Mouse (Mus musculus): ENCODE measurements at regions not wholly inside any gene's neighbourhood (a gene's known extent, or its start where the extent isn't known, plus 50 kb on each side); places are given as distances from the start of the nearest gene placed in this dataset.

- Histone ChIP-seq H3K27ac (ENCODE audit: insufficient read depth, low read length) (no peak overlapping the region), H3K4me3 (replicated peaks; ENCODE audit: insufficient read depth, low read depth, low read length) (no peak overlapping the region), H3K27me3 (ENCODE audit: control insufficient read depth, insufficient read depth, low read length) (no peaks in the 10 kb centered on the region), H3K4me1 (ENCODE audit: control insufficient read depth, insufficient read depth, low read length) (no peaks in the 10 kb centered on the region)
- TF ChIP-seq CTCF (IDR thresholded peaks at IDR 0.05; ENCODE audit: borderline replicate concordance, insufficient read depth, low read depth, low read length) (no peak), POLR2A (IDR thresholded peaks at IDR 0.05; ENCODE audit: borderline replicate concordance, insufficient read depth, low read length) (no peak)
- WGBS: 68% methylated on average over 4 of the region's 4 CpGs
- no peak for DNase-seq
These were observed 172.8 kb upstream of the Kbtbd8 start for GRCm38 (mm10) chr6:94944196-94944595.

GRCm38 (mm10) chr6:94938949-94939348 lies 178.1 kb upstream of the Kbtbd8 start:
- no peak for TF ChIP-seq CTCF (IDR thresholded peaks at IDR 0.05; ENCODE audit: borderline replicate concordance, insufficient read depth, low read depth, low read length)
- no peak for TF ChIP-seq POLR2A (IDR thresholded peaks at IDR 0.05; ENCODE audit: borderline replicate concordance, insufficient read depth, low read length)
- Histone ChIP-seq H3K4me3 (replicated peaks; ENCODE audit: insufficient read depth, low read depth, low read length) (no peak overlapping the region), H3K27ac (ENCODE audit: insufficient read depth, low read length) (no peak overlapping the region), H3K27me3 (ENCODE audit: control insufficient read depth, insufficient read depth, low read length) (no peaks in the 10 kb centered on the region), H3K4me1 (ENCODE audit: control insufficient read depth, insufficient read depth, low read length) (no peaks in the 10 kb centered on the region)
- 87% methylated on average over 2 of the region's 2 CpGs for whole genome bisulfite sequencing
- DNase-seq: no peak

DNA sequence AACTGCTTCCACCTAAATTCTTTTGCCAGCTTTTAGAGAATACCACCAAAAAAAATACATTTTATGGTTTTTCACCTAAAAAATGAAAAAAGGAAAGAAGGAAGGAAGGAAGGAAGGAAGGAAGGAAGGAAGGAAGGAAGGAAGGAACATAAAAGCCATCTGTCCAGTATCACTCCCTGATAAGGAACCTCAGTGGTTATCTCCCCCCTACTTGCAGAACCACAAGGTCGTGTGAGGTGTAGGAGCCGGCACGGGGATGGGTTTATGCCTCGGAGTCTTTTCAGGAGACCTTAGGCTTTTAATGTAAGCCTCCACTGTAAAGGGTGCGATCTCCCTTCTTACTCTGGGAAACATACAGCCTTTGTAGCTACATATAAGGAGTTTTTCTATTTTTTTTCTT lies 180.8 kb upstream of the Kbtbd8 start:
- WGBS: 92% methylated on average over 5 of the region's 5 CpGs
- DNase-seq: no peak
- TF ChIP-seq CTCF (IDR thresholded peaks at IDR 0.05; ENCODE audit: borderline replicate concordance, insufficient read depth, low read depth, low read length) (no peak), POLR2A (IDR thresholded peaks at IDR 0.05; ENCODE audit: borderline replicate concordance, insufficient read depth, low read length) (no peak)
- no peaks in the 10 kb centered on the region for H3K27me3 ChIP-seq (ENCODE audit: control insufficient read depth, insufficient read depth, low read length)
- H3K4me3 ChIP-seq (replicated peaks; ENCODE audit: insufficient read depth, low read depth, low read length): no peak overlapping the region
- no peaks in the 10 kb centered on the region for H3K4me1 ChIP-seq (ENCODE audit: control insufficient read depth, insufficient read depth, low read length)
- H3K27ac ChIP-seq (ENCODE audit: insufficient read depth, low read length): no peak overlapping the region

DNA sequence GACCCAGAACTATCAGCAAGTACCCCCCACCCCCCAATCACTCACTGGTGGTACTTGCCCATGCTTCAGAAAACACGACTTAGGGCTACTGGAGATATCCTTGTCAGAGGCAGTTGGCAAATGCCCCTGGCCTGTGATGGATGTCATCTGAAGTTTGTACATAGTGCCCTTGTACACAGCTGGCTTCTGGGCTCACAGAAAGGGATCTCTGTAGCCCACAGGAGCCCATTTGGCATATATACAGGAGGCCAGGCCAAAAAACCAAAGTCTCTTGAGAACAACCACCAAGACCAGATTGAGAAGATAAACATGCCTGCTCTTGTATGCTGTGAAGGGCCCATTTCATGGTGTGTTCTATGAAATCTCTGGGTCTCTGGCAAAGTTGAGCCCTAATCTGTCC lies 181.3 kb upstream of the Kbtbd8 start:
- Histone ChIP-seq H3K27me3 (ENCODE audit: control insufficient read depth, insufficient read depth, low read length) (no peaks in the 10 kb centered on the region), H3K4me1 (ENCODE audit: control insufficient read depth, insufficient read depth, low read length) (no peaks in the 10 kb centered on the region), H3K27ac (ENCODE audit: insufficient read depth, low read length) (no peak overlapping the region), H3K4me3 (replicated peaks; ENCODE audit: insufficient read depth, low read depth, low read length) (no peak overlapping the region)
- TF ChIP-seq CTCF (IDR thresholded peaks at IDR 0.05; ENCODE audit: borderline replicate concordance, insufficient read depth, low read depth, low read length) (no peak), POLR2A (IDR thresholded peaks at IDR 0.05; ENCODE audit: borderline replicate concordance, insufficient read depth, low read length) (no peak)
- 31% methylated on average over 1 of the region's 1 CpGs for WGBS
- DNase-seq: no peak

GRCm38 (mm10) chr6:94927811-94928210 lies 189.2 kb upstream of the Kbtbd8 start:
- DNase-seq: no peak
- 92% methylated on average over 6 of the region's 6 CpGs for WGBS
- TF ChIP-seq POLR2A (IDR thresholded peaks at IDR 0.05; ENCODE audit: borderline replicate concordance, insufficient read depth, low read length) (no peak), CTCF (IDR thresholded peaks at IDR 0.05; ENCODE audit: borderline replicate concordance, insufficient read depth, low read depth, low read length) (no peak)

DNA sequence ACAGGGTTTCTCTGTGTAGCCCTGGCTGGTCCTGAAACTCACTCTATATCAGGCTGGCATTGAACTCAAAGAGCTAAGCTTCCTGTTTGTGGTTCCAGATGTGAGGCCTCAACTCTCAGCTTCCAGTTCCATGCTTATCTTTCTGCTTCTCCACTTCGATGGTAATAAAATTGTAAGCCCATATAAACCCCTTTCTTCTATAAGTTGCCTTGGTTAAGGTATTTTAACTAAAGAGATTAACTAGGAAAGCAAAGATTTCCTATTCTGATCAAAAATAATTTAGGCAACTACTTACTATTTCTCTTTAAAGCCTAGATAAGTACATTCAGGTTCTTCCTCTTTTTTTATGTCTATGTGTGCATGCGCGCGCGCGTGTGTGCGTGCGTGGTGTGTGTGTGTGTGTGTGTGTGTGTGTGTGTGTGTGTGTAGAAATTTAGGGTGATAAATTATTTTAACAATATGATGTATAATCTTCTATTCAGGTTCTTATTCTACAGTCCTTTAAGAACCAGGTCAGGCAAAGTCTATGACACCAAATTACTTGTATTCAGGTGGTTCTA lies 190.3 kb upstream of the Kbtbd8 start:
- Histone ChIP-seq H3K27me3 (ENCODE audit: control insufficient read depth, insufficient read depth, low read length) (no peaks in the 10 kb centered on the region), H3K4me3 (replicated peaks; ENCODE audit: insufficient read depth, low read depth, low read length) (no peak overlapping the region), H3K4me1 (ENCODE audit: control insufficient read depth, insufficient read depth, low read length) (no peaks in the 10 kb centered on the region), H3K27ac (ENCODE audit: insufficient read depth, low read length) (no peak overlapping the region)
- 99% methylated on average over 8 of the region's 8 CpGs for WGBS
- TF ChIP-seq POLR2A (IDR thresholded peaks at IDR 0.05; ENCODE audit: borderline replicate concordance, insufficient read depth, low read length): no peak
- TF ChIP-seq CTCF (IDR thresholded peaks at IDR 0.05; ENCODE audit: borderline replicate concordance, insufficient read depth, low read depth, low read length): no peak
- no peak for DNase-seq

More at GRCm38 (mm10) chr6:94927811-94928210, 189.2 kb upstream of the Kbtbd8 start:
- H3K4me3 ChIP-seq (replicated peaks; ENCODE audit: insufficient read depth, low read depth, low read length): no peak overlapping the region
- no peaks in the 10 kb centered on the region for H3K4me1 ChIP-seq (ENCODE audit: control insufficient read depth, insufficient read depth, low read length)
- H3K27me3 ChIP-seq (ENCODE audit: control insufficient read depth, insufficient read depth, low read length): no peaks in the 10 kb centered on the region
- no peak overlapping the region for H3K27ac ChIP-seq (ENCODE audit: insufficient read depth, low read length)

DNA sequence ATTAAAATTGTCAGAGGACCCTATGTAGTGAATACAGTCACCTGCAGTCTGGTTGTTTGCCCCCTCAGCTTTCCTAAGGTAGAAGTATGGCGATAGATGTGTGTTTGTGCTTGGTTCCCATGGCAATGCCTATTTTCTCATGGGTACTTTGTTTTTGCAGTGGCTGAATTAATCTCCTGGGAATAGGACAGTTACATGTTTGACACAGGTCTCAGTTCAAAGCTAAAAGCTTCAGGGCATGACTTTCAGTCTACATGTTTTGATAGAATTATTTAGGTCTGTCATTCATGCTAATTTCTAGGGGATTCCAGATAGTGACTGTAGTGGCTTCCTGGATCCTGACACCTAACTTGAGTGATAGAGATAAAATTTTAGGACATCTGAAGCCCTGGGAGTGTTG lies 191.6 kb upstream of the Kbtbd8 start:
- TF ChIP-seq CTCF (IDR thresholded peaks at IDR 0.05; ENCODE audit: borderline replicate concordance, insufficient read depth, low read depth, low read length) (no peak), POLR2A (IDR thresholded peaks at IDR 0.05; ENCODE audit: borderline replicate concordance, insufficient read depth, low read length) (no peak)
- no peak overlapping the region for H3K27ac ChIP-seq (ENCODE audit: insufficient read depth, low read length)
- H3K27me3 ChIP-seq (ENCODE audit: control insufficient read depth, insufficient read depth, low read length): no peaks in the 10 kb centered on the region
- H3K4me3 ChIP-seq (replicated peaks; ENCODE audit: insufficient read depth, low read depth, low read length): no peak overlapping the region
- no peaks in the 10 kb centered on the region for H3K4me1 ChIP-seq (ENCODE audit: control insufficient read depth, insufficient read depth, low read length)
- WGBS: 88% methylated on average over 1 of the region's 1 CpGs
- DNase-seq: no peak

DNA sequence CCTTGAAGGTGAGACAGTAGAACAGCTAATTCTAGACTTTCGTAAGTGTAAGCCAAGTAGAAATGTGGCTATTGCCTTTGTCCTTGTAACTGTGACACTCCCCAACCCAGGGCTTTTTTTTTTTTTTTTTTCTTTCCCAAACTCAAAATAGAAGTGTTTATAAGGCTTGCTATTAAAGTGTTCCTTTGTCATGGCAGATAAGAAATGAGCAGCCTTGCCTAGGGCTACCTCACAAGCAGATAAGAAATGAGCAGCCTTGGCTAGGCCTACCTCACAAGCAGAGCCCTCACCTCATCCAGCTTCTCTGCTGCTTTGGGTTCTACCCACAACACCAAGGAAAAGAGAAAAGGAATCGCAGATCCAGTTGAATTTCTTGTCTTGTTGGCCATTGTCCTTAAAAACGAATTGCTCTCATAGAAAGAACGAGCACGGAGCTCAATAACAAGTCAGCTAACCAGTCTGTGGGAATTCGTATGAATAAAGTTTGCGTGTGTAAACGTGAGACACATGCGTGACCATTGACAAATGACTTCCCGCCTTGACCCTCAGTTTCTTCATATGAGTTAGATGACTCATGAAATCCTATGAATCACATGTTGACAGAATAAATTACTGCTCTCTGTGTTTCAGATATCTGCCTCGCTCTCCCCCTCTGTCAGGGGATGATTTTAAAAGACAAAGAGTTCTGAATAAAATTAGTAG lies 192.6 kb upstream of the Kbtbd8 start:
- no peak for DNase-seq
- Histone ChIP-seq H3K27me3 (ENCODE audit: control insufficient read depth, insufficient read depth, low read length) (no peaks in the 10 kb centered on the region), H3K4me1 (ENCODE audit: control insufficient read depth, insufficient read depth, low read length) (no peaks in the 10 kb centered on the region), H3K27ac (ENCODE audit: insufficient read depth, low read length) (no peak overlapping the region), H3K4me3 (replicated peaks; ENCODE audit: insufficient read depth, low read depth, low read length) (no peak overlapping the region)
- no peak for TF ChIP-seq POLR2A (IDR thresholded peaks at IDR 0.05; ENCODE audit: borderline replicate concordance, insufficient read depth, low read length)
- no peak for TF ChIP-seq CTCF (IDR thresholded peaks at IDR 0.05; ENCODE audit: borderline replicate concordance, insufficient read depth, low read depth, low read length)
- 91% methylated on average over 11 of the region's 11 CpGs for WGBS

Data from cerebellum, adult 2 months (tissue).